25 mouse cellular contexts compared by ENCODE assay signal in the genomic region with DNA sequence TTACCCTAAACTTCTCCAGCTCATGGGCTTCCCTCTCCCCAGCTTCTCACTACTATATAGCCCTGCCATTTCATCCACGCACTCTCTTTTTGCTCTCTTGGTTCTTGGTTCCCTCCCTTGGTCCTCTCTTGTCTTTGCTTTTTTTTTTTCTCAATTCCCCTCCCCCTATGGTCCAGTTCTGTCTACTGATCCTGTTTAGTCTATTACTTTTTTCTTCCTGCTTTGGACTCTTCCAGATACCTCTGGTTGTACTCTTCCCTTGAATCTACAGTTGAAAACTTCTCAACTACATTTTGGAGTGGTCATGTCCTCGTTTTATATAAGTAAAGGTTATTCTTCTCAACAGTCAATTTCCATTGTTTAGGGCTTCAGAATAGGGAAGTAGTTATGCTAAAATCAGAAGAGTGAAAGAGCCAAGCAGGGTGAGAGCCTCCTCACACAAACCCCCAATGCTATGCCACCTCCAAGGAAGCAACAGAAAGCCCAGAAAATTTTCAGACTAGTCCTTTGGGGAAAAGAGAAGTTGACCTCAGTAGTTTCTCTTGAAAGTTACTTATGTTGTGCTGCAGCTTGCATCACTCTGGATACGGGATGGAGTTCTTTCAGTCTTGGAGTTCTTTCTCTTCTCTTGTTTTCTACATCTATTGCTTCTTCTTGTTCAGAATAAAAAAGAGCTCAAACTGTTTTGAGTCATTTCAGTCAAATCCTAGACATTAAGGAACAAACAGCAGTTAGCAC. TPM values are rescaled to one million over a fixed set of nuclear protein-coding genes. Genes with fewer than 3 reads are reported as not detected.
"Had no signal": no experiment of that assay in that cellular context is flagged by ENCODE, and none has a peak within 500 bp of the region (broad histone marks: within the 10 kb centered on the region; RNA-seq: fewer than 3 reads in every experiment).

No protein-coding gene starts in this region.

- ATAC-seq: liver, embryonic 12.5 days; midbrain, embryonic 15.5 days had no signal

- DNase-seq: kidney, adult 8-10 months; kidney, postnatal 14 days; kidney, postnatal 4 days; liver; lung, adult 18-20 months; lung, postnatal 10 days; lung, postnatal 36 days; thymus, adult 2 months; thymus, postnatal 14 days; thymus, postnatal 4 days had no signal

- H3K4me3 ChIP-seq: kidney, embryonic 15.5 days; limb, embryonic 10.5 days; limb, embryonic 13.5 days; liver, embryonic 12.5 days; liver, embryonic 15.5 days; lung, embryonic 15.5 days; midbrain, embryonic 12.5 days; midbrain, embryonic 15.5 days; myocyte; neural tube, embryonic 13.5 days had no signal

- H3K4me1 ChIP-seq: kidney, embryonic 15.5 days; limb, embryonic 10.5 days; limb, embryonic 13.5 days; liver, embryonic 12.5 days; liver, embryonic 15.5 days; lung, embryonic 15.5 days; midbrain, embryonic 12.5 days; midbrain, embryonic 15.5 days; neural tube, embryonic 13.5 days had no signal

- H3K9me3 ChIP-seq: kidney, embryonic 15.5 days; limb, embryonic 10.5 days; limb, embryonic 13.5 days; liver, embryonic 12.5 days; liver, embryonic 15.5 days; lung, embryonic 15.5 days; midbrain, embryonic 12.5 days; midbrain, embryonic 15.5 days; neural tube, embryonic 13.5 days had no signal

- H3K4me2 ChIP-seq: kidney, embryonic 15.5 days; limb, embryonic 13.5 days; liver, embryonic 12.5 days; liver, embryonic 15.5 days; lung, embryonic 15.5 days; midbrain, embryonic 12.5 days; midbrain, embryonic 15.5 days; neural tube, embryonic 13.5 days had no signal

- H3K27ac ChIP-seq: kidney, embryonic 15.5 days; limb, embryonic 10.5 days; limb, embryonic 13.5 days; liver, embryonic 12.5 days; liver, embryonic 15.5 days; lung, embryonic 15.5 days; midbrain, embryonic 12.5 days; midbrain, embryonic 15.5 days; neural tube, embryonic 13.5 days; stomach, postnatal 0 days had no signal

- H3K36me3 ChIP-seq: kidney, embryonic 15.5 days; limb, embryonic 10.5 days; limb, embryonic 13.5 days; liver, embryonic 12.5 days; liver, embryonic 15.5 days; lung, embryonic 15.5 days; midbrain, embryonic 12.5 days; midbrain, embryonic 15.5 days; neural tube, embryonic 13.5 days had no signal

- H3K9ac ChIP-seq: kidney, embryonic 15.5 days; limb, embryonic 13.5 days; liver, embryonic 12.5 days; liver, embryonic 15.5 days; lung, embryonic 15.5 days; midbrain, embryonic 12.5 days; midbrain, embryonic 15.5 days; neural tube, embryonic 13.5 days had no signal

- H3K27me3 ChIP-seq: kidney, embryonic 15.5 days; limb, embryonic 13.5 days; liver, embryonic 12.5 days; liver, embryonic 15.5 days; lung, embryonic 15.5 days; midbrain, embryonic 12.5 days; midbrain, embryonic 15.5 days; neural tube, embryonic 13.5 days had no signal

RNA-seq across cellular contexts. Expression of gene Bcl2a1c, which starts 3.8 kb away (rescaled TPM):
- total RNA-seq: layer of hippocampus, adult 18-20 months; layer of hippocampus, postnatal 14 days; left cerebral cortex, postnatal 25 days had no signal
- polyA plus RNA-seq: kidney, embryonic 15.5 days; limb, embryonic 10.5 days; limb, embryonic 13.5 days; liver, embryonic 12.5 days; liver, embryonic 15.5 days; midbrain, embryonic 12.5 days; midbrain, embryonic 15.5 days; myocyte; neural tube, embryonic 13.5 days; stomach, embryonic 14.5 days; stomach, postnatal 0 days; thymus, adult 2 months had no signal
